Mouse (Mus musculus) G1E (cell line): ENCODE measurements around the gene Dab1. TPM values are rescaled to one million over a fixed set of nuclear protein-coding genes. Genes with fewer than 3 reads are reported as not detected.

Source experiments
- ATAC-seq: 2 replicates; pipeline ENCODE4 v1.8.0; 2016; ENCODE audit warnings: mild to moderate bottlenecking; ENCODE audit not compliant: insufficient number of reproducible peaks, poor library complexity, low FRiP score, severe bottlenecking; ENCODE audit errors: extremely low read depth
- DNase-seq: peaks from one replicate; pipeline ENCODE4 v3.0.0; 2012; ENCODE audit warnings: low spot score
- H3K27me3 ChIP-seq: 2 replicates; pipeline ENCODE4 v1.6.1; 2012; ENCODE audit warnings: mild to moderate bottlenecking, low read length, inconsistent platforms; ENCODE audit not compliant: insufficient read depth
- H3K36me3 ChIP-seq: replicated peaks from 2 replicates; pipeline ENCODE3; 2012; ENCODE audit warnings: mild to moderate bottlenecking, inconsistent platforms
- H3K4me1 ChIP-seq: 2 replicates; pipeline ENCODE4 v1.6.1; 2012; ENCODE audit warnings: low read depth, low read length, inconsistent platforms, mixed read lengths; ENCODE audit not compliant: insufficient read depth
- H3K4me3 ChIP-seq: 2 replicates; pipeline ENCODE4 v1.5.1; 2012; ENCODE audit warnings: low read depth, mild to moderate bottlenecking, inconsistent platforms, low read length, moderate library complexity, mixed read lengths
- H3K9me3 ChIP-seq: replicated peaks from 2 replicates; pipeline ENCODE4 v1.6.1; 2012; ENCODE audit warnings: inconsistent platforms
- CTCF ChIP-seq: IDR thresholded peaks from 2 replicates; pipeline ENCODE4 v1.5.1; 2012; ENCODE audit warnings: low read depth, low read length, inconsistent platforms, mixed read lengths
- GATA1 ChIP-seq: IDR thresholded peaks from 2 replicates; pipeline ENCODE4 v1.6.1; 2012; ENCODE audit warnings: borderline replicate concordance, low read length, inconsistent platforms, mixed read lengths
- GATA2 ChIP-seq: IDR thresholded peaks from 2 replicates; pipeline ENCODE4 v1.6.1; 2012; ENCODE audit warnings: low read depth, low read length, inconsistent platforms, borderline replicate concordance
- POLR2AphosphoS5 ChIP-seq: IDR thresholded peaks from 2 replicates; pipeline ENCODE4 v1.6.1; 2012; ENCODE audit warnings: low read depth, low read length, inconsistent platforms; ENCODE audit not compliant: insufficient replicate concordance
- TAL1 ChIP-seq: conservative IDR thresholded peaks from 2 replicates; pipeline ENCODE4 v1.6.1; 2012; ENCODE audit warnings: low read depth, low read length, inconsistent platforms, mixed read lengths
- polyA plus RNA-seq: library from polyadenylated mRNA; stranded (reverse); fragments of >175 nt; gene quantifications from 2 replicates; pipeline ENCODE4 v1.2.3, GENCODE M21; 2012
- total RNA-seq, 2 experiments: library from RNA; stranded (forward) in 1 of 2; stranded (reverse) in 1 of 2; fragments of 200-1000 nt in 1 of 2; fragments of >200 nt in 1 of 2; fragmentation: Nextera tagmentation in 1 of 2; gene quantifications; 2 replicates each; pipeline ENCODE4 v1.2.3; 2014 to 2017

Gene Dab1
- total and polyA plus RNA-seq, 3 experiments: 0.16 TPM; not detected in 2

DNA sequence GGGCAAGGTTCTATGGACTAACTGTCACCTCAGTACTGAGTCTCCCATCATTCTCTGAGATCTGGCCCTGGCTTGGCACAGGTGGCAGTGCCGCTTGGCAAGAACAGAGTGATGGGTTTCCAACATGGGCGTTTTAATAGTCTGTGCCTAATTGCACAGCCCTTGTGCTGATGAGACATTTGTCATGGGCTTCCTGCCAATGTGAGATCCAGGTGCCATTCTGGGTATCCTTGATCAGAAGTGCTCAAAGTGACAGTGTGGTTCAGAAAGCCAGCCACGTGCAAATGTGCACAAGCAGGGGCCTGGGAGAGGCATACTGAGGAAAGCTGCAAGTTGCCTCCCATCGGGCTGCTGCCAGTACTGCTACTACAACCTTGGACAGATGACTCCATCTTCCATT lies 203.5 kb downstream of the Dab1 start:
- peaks cover 40% of the 10 kb centered on the region for H3K9me3 ChIP-seq
- TF ChIP-seq TAL1 (no peak), GATA2 (no peak), POLR2AphosphoS5 (no peak), CTCF (no peak), GATA1 (no peak)

DNA sequence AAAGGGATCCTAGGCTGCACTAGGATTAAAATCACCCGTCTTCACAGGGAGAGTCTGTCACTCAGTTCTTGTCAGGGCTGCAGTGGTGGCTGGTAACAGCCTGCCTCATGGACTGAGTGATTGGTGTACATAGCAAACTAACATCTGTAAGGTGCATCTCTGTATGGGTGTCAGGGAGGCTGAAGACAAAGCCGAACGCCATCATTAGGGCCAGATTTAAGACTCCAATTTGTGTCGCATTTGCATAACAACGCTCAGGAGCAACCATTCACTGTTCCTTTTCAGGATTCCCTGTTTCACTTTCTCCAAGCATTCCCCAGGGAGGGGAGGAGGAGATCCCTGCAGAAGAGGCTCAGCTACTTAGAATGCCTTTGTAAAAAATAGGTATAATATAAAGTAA lies 219.2 kb downstream of the Dab1 start:
- no peak for DNase-seq
- no peaks in the 10 kb centered on the region for H3K4me1 ChIP-seq
- no peak overlapping the region for H3K4me3 ChIP-seq
- no peaks in the 10 kb centered on the region for H3K36me3 ChIP-seq
- no peak for ATAC-seq
- H3K27me3 ChIP-seq: no peaks in the 10 kb centered on the region
- TF ChIP-seq GATA1 (no peak), CTCF (no peak), TAL1 (no peak), POLR2AphosphoS5 (no peak), GATA2 (no peak)
- peaks cover 21% of the 10 kb centered on the region for H3K9me3 ChIP-seq

More for the DNA sequence above, 203.5 kb downstream of the Dab1 start:
- DNase-seq (no peak), ATAC-seq (no peak)
- Histone ChIP-seq H3K36me3 (no peaks in the 10 kb centered on the region), H3K4me3 (no peak overlapping the region), H3K4me1 (no peaks in the 10 kb centered on the region), H3K27me3 (no peaks in the 10 kb centered on the region)

- no peak for ATAC-seq
- TF ChIP-seq GATA1 (no peak), GATA2 (no peak), POLR2AphosphoS5 (no peak), CTCF (no peak), TAL1 (no peak)
- peaks cover 21% of the 10 kb centered on the region for H3K9me3 ChIP-seq
Observed at GRCm38 (mm10) chr4:103839541-103839940, 220.4 kb downstream of the Dab1 start.

GRCm38 (mm10) chr4:103841126-103841525 lies 222.0 kb downstream of the Dab1 start:
- Histone ChIP-seq H3K9me3 (peaks cover 29% of the 10 kb centered on the region), H3K36me3 (no peaks in the 10 kb centered on the region), H3K27me3 (no peaks in the 10 kb centered on the region), H3K4me3 (no peak overlapping the region), H3K4me1 (no peaks in the 10 kb centered on the region)
- TF ChIP-seq GATA2: no peak
- no peak for TF ChIP-seq CTCF
- TF ChIP-seq POLR2AphosphoS5: no peak
- TF ChIP-seq TAL1: no peak
- no peak for TF ChIP-seq GATA1
- ATAC-seq: no peak
- no peak for DNase-seq

More at GRCm38 (mm10) chr4:103839541-103839940, 220.4 kb downstream of the Dab1 start:
- no peaks in the 10 kb centered on the region for H3K4me1 ChIP-seq
- H3K36me3 ChIP-seq: no peaks in the 10 kb centered on the region
- H3K4me3 ChIP-seq: no peak overlapping the region
- H3K27me3 ChIP-seq: no peaks in the 10 kb centered on the region
- no peak for DNase-seq

DNA sequence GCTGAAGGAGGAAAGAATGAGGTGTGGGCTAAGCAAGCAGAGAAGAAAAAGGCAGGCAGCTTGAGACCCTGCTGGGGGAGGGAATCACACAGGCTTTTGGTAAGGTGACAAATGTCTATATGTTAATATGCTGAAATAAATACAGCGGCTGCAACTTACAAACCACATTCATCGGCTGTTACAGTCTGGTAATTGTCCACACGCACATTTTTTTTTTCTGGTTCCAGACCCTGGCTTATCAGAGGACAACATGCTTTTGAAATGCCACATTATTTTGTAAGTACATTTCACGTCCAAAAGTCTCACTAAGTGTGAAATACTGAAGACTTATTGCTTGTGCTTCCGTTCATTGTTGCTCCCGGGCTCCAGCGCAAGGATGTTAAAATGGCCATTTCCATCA lies 225.5 kb downstream of the Dab1 start:
- H3K4me1 ChIP-seq: no peaks in the 10 kb centered on the region
- H3K27me3 ChIP-seq: no peaks in the 10 kb centered on the region

DNA sequence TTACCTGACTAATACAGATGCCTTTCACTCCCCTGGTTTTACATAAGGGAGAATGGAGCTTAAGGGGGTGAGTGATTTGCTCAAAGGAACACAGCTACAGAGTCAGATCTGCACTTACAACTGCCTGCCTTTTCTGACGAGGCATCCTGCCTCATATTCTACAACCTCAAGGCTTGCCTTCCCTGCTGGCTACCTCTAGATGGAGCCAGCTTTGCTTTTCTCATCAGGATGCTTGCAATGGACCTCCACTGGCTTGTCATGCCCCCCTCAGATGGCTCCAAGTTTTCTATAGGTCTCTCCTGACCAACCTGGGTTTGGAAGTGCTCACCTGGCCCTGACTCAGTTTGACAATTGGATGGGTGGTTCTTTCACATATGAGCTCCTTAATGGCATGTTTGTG lies 238.0 kb downstream of the Dab1 start:
- DNase-seq (no peak), ATAC-seq (no peak)
- peaks cover 32% of the 10 kb centered on the region for H3K9me3 ChIP-seq
- H3K4me3 ChIP-seq: no peak overlapping the region
- no peaks in the 10 kb centered on the region for H3K4me1 ChIP-seq
- H3K36me3 ChIP-seq: no peaks in the 10 kb centered on the region
- no peaks in the 10 kb centered on the region for H3K27me3 ChIP-seq
- TF ChIP-seq GATA2 (no peak), POLR2AphosphoS5 (no peak), CTCF (no peak), TAL1 (no peak), GATA1 (no peak)

More for the DNA sequence above, 225.5 kb downstream of the Dab1 start:
- TF ChIP-seq GATA2 (no peak), POLR2AphosphoS5 (no peak), TAL1 (no peak), GATA1 (no peak), CTCF (no peak)
- ATAC-seq (no peak), DNase-seq (no peak)
- H3K9me3 ChIP-seq: peaks cover 25% of the 10 kb centered on the region
- H3K4me3 ChIP-seq: no peak overlapping the region
- no peaks in the 10 kb centered on the region for H3K36me3 ChIP-seq
